Mouse (Mus musculus): ENCODE measurements at regions not wholly inside any gene's neighbourhood (a gene's known extent, or its start where the extent isn't known, plus 50 kb on each side); places are given as distances from the start of the nearest gene placed in this dataset.

DNA sequence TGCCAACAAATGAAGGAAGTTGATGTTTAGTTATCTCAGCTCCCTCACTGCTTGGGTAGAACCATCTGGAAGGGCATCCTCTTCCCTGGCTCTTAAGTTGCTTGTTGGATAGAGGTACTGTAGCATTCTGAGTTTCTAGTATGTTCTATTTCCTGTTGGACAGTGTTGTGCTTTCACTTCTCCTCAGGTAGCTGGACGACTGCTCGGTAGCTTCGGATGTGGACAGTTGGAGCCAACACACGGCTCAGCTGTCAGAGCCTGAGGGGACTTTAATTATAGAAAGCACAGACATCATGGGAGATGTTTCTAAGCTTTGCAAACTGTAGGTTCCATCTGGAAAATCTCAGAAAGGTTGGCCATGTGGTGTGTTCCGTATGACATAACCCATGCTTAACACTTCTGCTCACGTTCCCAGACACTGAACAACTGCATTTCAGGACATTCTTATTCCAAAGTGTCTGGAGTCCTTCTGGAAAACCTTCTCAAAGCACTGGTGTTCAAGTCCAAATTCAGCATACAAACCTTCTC, 233.8 kb upstream of the Lrtm1 start:
- no peaks in the 10 kb centered on the region for H3K4me1 ChIP-seq (replicated peaks)
- H3K27ac ChIP-seq: no peak overlapping the region
- H3K36me3 ChIP-seq: no peaks in the 10 kb centered on the region
- no peaks in the 10 kb centered on the region for H3K27me3 ChIP-seq (replicated peaks)
- no peaks in the 10 kb centered on the region for H3K9me3 ChIP-seq
- H3K9ac ChIP-seq: no peak overlapping the region
- no peak overlapping the region for H3K4me3 ChIP-seq (replicated peaks)
- WGBS: 63% methylated on average over 6 of the region's 6 CpGs
- no peak overlapping the region for H3K4me2 ChIP-seq (replicated peaks)
- ATAC-seq: no peak

DNA sequence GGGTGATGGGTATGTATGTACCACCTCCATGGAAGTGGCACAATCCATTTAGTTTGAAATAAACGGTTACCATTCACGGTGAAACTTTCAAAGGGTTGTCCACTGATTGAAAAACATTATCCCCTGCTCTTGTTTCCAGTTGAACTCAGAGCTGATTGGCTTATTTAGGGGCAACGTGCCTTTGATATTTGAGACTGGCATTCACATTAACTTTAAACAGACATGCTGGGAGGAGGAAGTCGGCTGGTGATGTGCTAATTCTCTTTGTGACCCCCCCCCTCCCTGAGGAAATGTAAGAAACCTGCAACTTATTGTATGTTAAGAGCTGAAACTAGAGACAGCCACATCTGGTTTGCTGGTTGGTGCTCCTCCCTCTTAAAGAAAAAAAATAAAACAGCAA, 219.7 kb upstream of the Lrtm1 start:
- no peaks in the 10 kb centered on the region for H3K36me3 ChIP-seq
- no peaks in the 10 kb centered on the region for H3K27me3 ChIP-seq (replicated peaks)
- 6% methylated on average over 4 of the region's 4 CpGs for WGBS
- H3K4me1 ChIP-seq (replicated peaks): no peaks in the 10 kb centered on the region
- H3K9me3 ChIP-seq: no peaks in the 10 kb centered on the region
- no peak overlapping the region for H3K4me3 ChIP-seq (replicated peaks)
- no peak for ATAC-seq
- H3K9ac ChIP-seq: no peak overlapping the region
- H3K27ac ChIP-seq: no peak overlapping the region
- no peak overlapping the region for H3K4me2 ChIP-seq (replicated peaks)

GRCm38 (mm10) chr14:28801681-28802080, 216.3 kb upstream of the Lrtm1 start:
- Histone ChIP-seq H3K4me2 (replicated peaks) (no peak overlapping the region), H3K4me3 (replicated peaks) (no peak overlapping the region), H3K27me3 (replicated peaks) (no peaks in the 10 kb centered on the region), H3K4me1 (replicated peaks) (no peaks in the 10 kb centered on the region), H3K9ac (no peak overlapping the region), H3K27ac (no peak overlapping the region), H3K36me3 (no peaks in the 10 kb centered on the region), H3K9me3 (no peaks in the 10 kb centered on the region)
- 59% methylated on average over 4 of the region's 4 CpGs for WGBS
- no peak for ATAC-seq

- WGBS: 76% methylated on average over 5 of the region's 5 CpGs
- no peak overlapping the region for H3K27ac ChIP-seq
- H3K9ac ChIP-seq: no peak overlapping the region
- H3K9me3 ChIP-seq: no peaks in the 10 kb centered on the region
- no peak overlapping the region for H3K4me2 ChIP-seq (replicated peaks)
- no peaks in the 10 kb centered on the region for H3K27me3 ChIP-seq (replicated peaks)
- H3K4me1 ChIP-seq (replicated peaks): no peaks in the 10 kb centered on the region
- H3K36me3 ChIP-seq: no peaks in the 10 kb centered on the region
- no peak for ATAC-seq
- H3K4me3 ChIP-seq (replicated peaks): no peak overlapping the region
Observed at GRCm38 (mm10) chr14:28802126-28802525, 215.9 kb upstream of the Lrtm1 start.

- ATAC-seq: no peak
Observed at GRCm38 (mm10) chr14:28808094-28808493, 209.9 kb upstream of the Lrtm1 start.

GRCm38 (mm10) chr14:28809355-28809754, 208.7 kb upstream of the Lrtm1 start:
- ATAC-seq: no peak
- H3K36me3 ChIP-seq: no peaks in the 10 kb centered on the region
- no peak overlapping the region for H3K4me3 ChIP-seq (replicated peaks)
- H3K4me1 ChIP-seq (replicated peaks): no peaks in the 10 kb centered on the region
- H3K27me3 ChIP-seq (replicated peaks): no peaks in the 10 kb centered on the region
- H3K4me2 ChIP-seq (replicated peaks): no peak overlapping the region
- H3K9me3 ChIP-seq: no peaks in the 10 kb centered on the region
- H3K27ac ChIP-seq: no peak overlapping the region
- no peak overlapping the region for H3K9ac ChIP-seq
- WGBS: 48% methylated on average over 5 of the region's 5 CpGs

More at GRCm38 (mm10) chr14:28808094-28808493, 209.9 kb upstream of the Lrtm1 start:
- no peak overlapping the region for H3K4me2 ChIP-seq (replicated peaks)
- 72% methylated on average over 4 of the region's 4 CpGs for WGBS
- no peak overlapping the region for H3K4me3 ChIP-seq (replicated peaks)
- no peaks in the 10 kb centered on the region for H3K9me3 ChIP-seq
- no peak overlapping the region for H3K9ac ChIP-seq
- no peaks in the 10 kb centered on the region for H3K27me3 ChIP-seq (replicated peaks)
- H3K36me3 ChIP-seq: no peaks in the 10 kb centered on the region
- no peak overlapping the region for H3K27ac ChIP-seq
- H3K4me1 ChIP-seq (replicated peaks): no peaks in the 10 kb centered on the region

DNA sequence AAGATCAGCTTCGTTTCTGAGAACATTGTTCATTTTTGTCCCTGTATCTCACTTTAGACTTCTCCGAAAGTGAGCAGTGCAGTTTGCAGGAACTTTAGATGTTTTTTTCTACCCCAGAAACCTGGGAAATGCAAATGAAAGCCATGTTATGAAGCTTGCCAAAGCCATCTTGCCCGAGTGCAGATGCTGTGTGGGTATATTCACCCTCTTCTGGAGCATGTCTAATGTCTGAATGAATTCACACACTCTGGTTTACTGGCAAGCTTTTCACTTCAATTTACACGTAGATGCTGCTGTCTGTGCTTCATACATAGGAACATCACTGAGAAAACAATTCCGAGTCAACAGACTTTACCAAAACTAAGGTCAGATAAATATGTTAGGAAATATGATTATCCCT, 197.0 kb upstream of the Lrtm1 start:
- H3K27me3 ChIP-seq (replicated peaks): no peaks in the 10 kb centered on the region

GRCm38 (mm10) chr14:28827186-28827585, 190.8 kb upstream of the Lrtm1 start:
- Histone ChIP-seq H3K4me2 (replicated peaks) (no peak overlapping the region), H3K27ac (no peak overlapping the region), H3K36me3 (no peaks in the 10 kb centered on the region), H3K4me1 (replicated peaks) (no peaks in the 10 kb centered on the region), H3K4me3 (replicated peaks) (no peak overlapping the region), H3K9me3 (no peaks in the 10 kb centered on the region), H3K9ac (no peak overlapping the region), H3K27me3 (replicated peaks) (no peaks in the 10 kb centered on the region)
- ATAC-seq: no peak
- WGBS: 28% methylated on average over 6 of the region's 6 CpGs

More for the DNA sequence above, 197.0 kb upstream of the Lrtm1 start:
- Histone ChIP-seq H3K27ac (no peak overlapping the region), H3K4me2 (replicated peaks) (no peak overlapping the region), H3K9ac (no peak overlapping the region), H3K9me3 (no peaks in the 10 kb centered on the region), H3K4me3 (replicated peaks) (no peak overlapping the region), H3K36me3 (no peaks in the 10 kb centered on the region), H3K4me1 (replicated peaks) (no peaks in the 10 kb centered on the region)
- 79% methylated on average over 5 of the region's 5 CpGs for WGBS
- no peak for ATAC-seq

- no peaks in the 10 kb centered on the region for H3K9me3 ChIP-seq
- H3K4me3 ChIP-seq (replicated peaks): no peak overlapping the region
- no peak overlapping the region for H3K27ac ChIP-seq
- H3K27me3 ChIP-seq (replicated peaks): no peaks in the 10 kb centered on the region
- H3K9ac ChIP-seq: no peak overlapping the region
- no peaks in the 10 kb centered on the region for H3K36me3 ChIP-seq
- ATAC-seq: no peak
- H3K4me1 ChIP-seq (replicated peaks): no peaks in the 10 kb centered on the region
- H3K4me2 ChIP-seq (replicated peaks): no peak overlapping the region
Observed at GRCm38 (mm10) chr14:28837117-28837516, 180.9 kb upstream of the Lrtm1 start.

- WGBS: 22% methylated on average over 2 of the region's 2 CpGs
Observed at GRCm38 (mm10) chr14:28848831-28849590, 169.0 kb upstream of the Lrtm1 start.

More at GRCm38 (mm10) chr14:28848831-28849590, 169.0 kb upstream of the Lrtm1 start:
- no peak overlapping the region for H3K27ac ChIP-seq
- H3K9ac ChIP-seq: no peak overlapping the region
- no peaks in the 10 kb centered on the region for H3K36me3 ChIP-seq
- H3K4me1 ChIP-seq (replicated peaks): no peaks in the 10 kb centered on the region
- H3K4me2 ChIP-seq (replicated peaks): no peak overlapping the region
- H3K4me3 ChIP-seq (replicated peaks): no peak overlapping the region
- no peaks in the 10 kb centered on the region for H3K9me3 ChIP-seq
- no peaks in the 10 kb centered on the region for H3K27me3 ChIP-seq (replicated peaks)
- ATAC-seq: no peak

Data from intestine, embryonic 15.5 days (tissue).